Mouse (Mus musculus) kidney, postnatal 36 days (tissue): ENCODE measurements around the gene Tmcc3.
A peak's percentile ranks its signal among the peaks of the same experiment; 100 is the strongest.

Source experiments
- DNase-seq, 2 experiments: peaks; one replicate each; pipeline ENCODE4 v3.0.0; 2021 to 2022; ENCODE audit warnings: mixed read lengths in 2 of 2

Tmcc3 gene

GRCm38 (mm10) chr10:94417643-94418042 is 105.9 kb downstream of the Tmcc3 start:
- peak; percentile 17 to 33 for DNase-seq

GRCm38 (mm10) chr10:94426000-94426920 is 114.5 kb downstream of the Tmcc3 start:
- DNase-seq = peak; percentile 81 to 84

- no peak for DNase-seq
Measured at GRCm38 (mm10) chr10:94426921-94427270, 115.1 kb downstream of the Tmcc3 start.

GRCm38 (mm10) chr10:94428186-94428942 is 116.6 kb downstream of the Tmcc3 start:
- DNase-seq = peak in 1 of 2 experiments; percentile 42

GRCm38 (mm10) chr10:94430566-94430965 is 118.8 kb downstream of the Tmcc3 start:
- DNase-seq = no peak

- peak; percentile 46 to 60 for DNase-seq
Measured at GRCm38 (mm10) chr10:94432933-94433332, 121.2 kb downstream of the Tmcc3 start.

GRCm38 (mm10) chr10:94433901-94434300 is 122.2 kb downstream of the Tmcc3 start:
- no peak for DNase-seq

- DNase-seq = no peak
Measured at GRCm38 (mm10) chr10:94442725-94443124, 131.0 kb downstream of the Tmcc3 start.

GRCm38 (mm10) chr10:94443453-94443852 is 131.7 kb downstream of the Tmcc3 start:
- DNase-seq = no peak

GRCm38 (mm10) chr10:94445192-94445591 is 133.4 kb downstream of the Tmcc3 start:
- no peak for DNase-seq

GRCm38 (mm10) chr10:94446379-94447008 is 134.7 kb downstream of the Tmcc3 start:
- DNase-seq = no peak

- peak in 1 of 2 experiments; percentile 49 for DNase-seq
Measured at GRCm38 (mm10) chr10:94449676-94450075, 137.9 kb downstream of the Tmcc3 start.

GRCm38 (mm10) chr10:94450781-94451180 is 139.0 kb downstream of the Tmcc3 start:
- DNase-seq = no peak

- DNase-seq = no peak
Measured at GRCm38 (mm10) chr10:94457454-94457853, 145.7 kb downstream of the Tmcc3 start.

- no peak for DNase-seq
Measured at GRCm38 (mm10) chr10:94458690-94459089, 146.9 kb downstream of the Tmcc3 start.

GRCm38 (mm10) chr10:94461378-94461777 is 149.6 kb downstream of the Tmcc3 start:
- peak in 1 of 2 experiments; percentile 48 for DNase-seq

- peak in 1 of 2 experiments; percentile 23 for DNase-seq
Measured at GRCm38 (mm10) chr10:94461871-94462270, 150.1 kb downstream of the Tmcc3 start.

- peak; percentile 93 for DNase-seq
Measured at GRCm38 (mm10) chr10:94462386-94463064, 150.8 kb downstream of the Tmcc3 start.

- no peak for DNase-seq
Measured at GRCm38 (mm10) chr10:94463410-94463809, 151.7 kb downstream of the Tmcc3 start.

GRCm38 (mm10) chr10:94465646-94466045 is 153.9 kb downstream of the Tmcc3 start:
- no peak for DNase-seq

GRCm38 (mm10) chr10:94466313-94466712 is 154.6 kb downstream of the Tmcc3 start:
- no peak for DNase-seq

GRCm38 (mm10) chr10:94471487-94471886 is 159.7 kb downstream of the Tmcc3 start:
- DNase-seq = no peak

- no peak for DNase-seq
Measured at GRCm38 (mm10) chr10:94473501-94473900, 161.8 kb downstream of the Tmcc3 start.
